Mouse (Mus musculus) bone marrow macrophage, adult 2 months (primary cell): ENCODE data around the gene Mrps16.

ENCODE experiments used
- CTCF ChIP-seq: IDR thresholded peaks from 2 replicates; pipeline ENCODE4 v1.5.1; 2012; ENCODE audit warnings: low read depth, mild to moderate bottlenecking, low read length, moderate library complexity
- POLR2A ChIP-seq: IDR thresholded peaks from 2 replicates; pipeline ENCODE4 v1.6.1; 2012; ENCODE audit warnings: mild to moderate bottlenecking, low read depth, low read length, borderline replicate concordance

DNA sequence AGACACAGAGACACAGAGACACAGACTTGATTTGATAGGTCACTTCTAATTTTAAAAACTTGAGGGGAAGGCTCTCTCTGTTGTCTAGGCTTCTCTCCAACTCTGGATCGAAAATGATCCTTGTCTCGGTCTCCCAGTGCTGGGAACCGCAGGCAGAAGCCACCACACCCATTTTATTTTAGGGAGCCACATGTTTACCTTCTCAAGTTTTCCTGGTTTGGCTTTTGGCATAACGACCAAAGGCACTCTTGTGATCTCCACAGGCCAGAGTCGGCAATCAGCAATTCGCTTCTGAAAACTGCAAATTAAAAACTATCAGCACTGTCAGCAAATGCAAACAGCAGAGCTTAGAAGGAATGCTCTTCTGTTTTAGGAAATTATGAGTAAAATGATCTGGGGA lies 38.3 kb upstream of the Mrps16 start:
- TF ChIP-seq CTCF, result no peak
- no peak for TF ChIP-seq POLR2A
